Mouse (Mus musculus) frontal cortex, postnatal 10 days (tissue): ENCODE results near the gene Trmt10c.
"Not testable (repeated sequence)": the region's sequence is repeated elsewhere in the genome, so short reads cannot be mapped to it uniquely, and the experiment has no call there.

Experiments used
- DNase-seq, 2 experiments: peaks; one replicate each; pipeline ENCODE4 v3.0.0; 2022; ENCODE audit warnings: low spot score in 2 of 2, mixed read lengths in 1 of 2

Gene Trmt10c

DNA sequence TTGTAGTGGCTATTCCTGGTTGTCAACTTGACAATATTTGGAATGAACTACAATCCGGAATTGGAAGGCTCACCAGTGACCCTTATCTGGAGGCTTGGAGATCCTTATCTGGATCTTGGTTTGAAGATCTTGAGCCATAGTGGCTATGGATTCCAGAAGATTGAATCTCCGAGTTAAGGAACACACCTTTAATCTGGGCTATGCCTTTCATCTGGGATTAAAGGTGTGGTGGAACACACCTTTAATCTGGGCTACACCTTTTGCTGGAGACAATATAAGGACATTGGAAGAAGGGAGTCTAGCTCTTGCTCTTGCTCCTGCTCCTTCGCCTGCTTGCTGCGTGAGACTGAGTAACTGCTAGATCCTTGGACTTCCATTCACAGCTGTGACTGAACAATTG lies 10.4 kb upstream of the Trmt10c start, which contains the start of gene Senp7:
TSS of gene Senp7 (plus strand) at position 301 of the 400 bp plus-strand sequence.
- not testable (repeated sequence) for DNase-seq

DNA sequence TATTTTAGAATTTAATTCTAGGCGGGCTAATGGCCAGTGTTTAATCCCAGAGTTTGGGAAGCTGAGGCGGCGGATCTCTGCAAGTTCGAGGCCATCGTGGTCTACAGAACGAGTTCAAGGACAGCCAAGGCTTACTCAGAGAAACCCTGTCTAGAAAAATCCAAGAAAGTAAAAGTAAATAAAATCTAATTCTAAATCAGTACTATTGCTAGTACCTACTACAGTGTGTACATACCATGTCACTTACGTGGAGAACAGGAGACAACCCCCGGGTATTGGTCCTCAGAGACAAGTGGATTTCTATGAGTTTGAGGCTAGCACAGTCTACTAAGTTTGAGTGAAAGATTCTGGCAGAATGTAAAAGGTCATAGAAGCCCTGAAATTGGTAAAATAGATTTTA lies 471 bp upstream of the Trmt10c start:
- no peak for DNase-seq

DNA sequence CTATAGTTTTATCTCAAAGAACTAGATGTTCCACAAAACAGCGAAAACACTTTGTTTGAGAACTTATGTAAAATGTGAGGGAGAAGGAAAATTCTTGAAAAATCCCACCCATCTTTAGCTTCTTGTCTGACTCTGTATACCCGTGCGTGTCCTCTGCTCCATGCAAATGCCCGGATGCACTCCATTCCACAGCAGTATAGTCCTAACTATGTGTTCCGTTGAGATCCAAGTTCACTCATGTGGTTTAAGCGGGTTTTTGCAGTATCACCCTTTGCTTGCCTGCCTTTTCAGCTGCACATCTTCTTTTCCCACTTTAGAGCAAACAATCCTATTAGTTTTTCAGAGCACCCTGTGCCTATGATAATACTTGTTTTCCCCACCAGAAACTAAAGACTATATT lies 1.1 kb downstream of the Trmt10c start:
- no peak for DNase-seq

DNA sequence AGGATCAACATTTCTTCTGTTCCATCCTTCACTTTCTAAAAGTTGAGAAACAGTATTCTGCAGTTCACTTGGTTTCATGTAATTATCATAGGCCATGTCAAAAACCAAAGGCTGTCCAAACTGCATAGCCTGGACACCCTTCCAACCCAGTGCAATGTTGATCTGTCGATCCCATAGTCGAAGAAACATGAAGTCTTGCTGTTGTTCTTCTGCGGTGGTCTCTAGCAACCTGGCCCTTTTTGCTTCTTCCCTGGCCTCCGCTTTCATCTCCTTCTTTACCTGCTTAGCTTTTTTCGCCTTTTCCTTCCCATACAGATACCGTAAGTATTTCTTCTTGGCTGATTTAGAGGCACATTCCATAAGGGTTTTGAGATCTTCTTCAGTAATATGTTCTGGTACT lies 3.1 kb downstream of the Trmt10c start:
- DNase-seq: no peak

DNA sequence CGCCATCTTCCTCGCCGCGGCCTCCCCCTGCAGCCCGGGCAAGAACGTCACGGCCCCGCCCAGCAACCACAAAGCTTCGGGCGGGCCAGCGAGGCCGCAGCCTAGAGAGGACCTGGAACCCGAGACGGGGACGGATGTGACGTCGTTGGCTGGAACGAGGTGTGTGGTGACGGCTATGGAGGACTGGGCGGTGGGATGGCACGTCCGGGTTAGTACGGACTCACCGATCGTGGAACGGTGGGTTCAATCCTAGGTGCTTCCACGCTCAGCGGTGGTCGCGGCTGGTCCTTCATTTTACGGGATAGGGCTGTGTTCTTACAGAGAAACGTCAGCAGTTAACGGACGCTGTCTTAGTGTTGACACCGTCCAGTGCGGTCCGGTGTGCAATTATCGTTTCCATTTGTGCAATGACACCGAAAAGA lies 7.9 kb downstream of the Trmt10c start, which contains the start of gene Pcnp:
TSS of gene Pcnp (minus strand) at position 79 of the 422 bp plus-strand sequence.
- peak; percentile 94 to 96 for DNase-seq

DNA sequence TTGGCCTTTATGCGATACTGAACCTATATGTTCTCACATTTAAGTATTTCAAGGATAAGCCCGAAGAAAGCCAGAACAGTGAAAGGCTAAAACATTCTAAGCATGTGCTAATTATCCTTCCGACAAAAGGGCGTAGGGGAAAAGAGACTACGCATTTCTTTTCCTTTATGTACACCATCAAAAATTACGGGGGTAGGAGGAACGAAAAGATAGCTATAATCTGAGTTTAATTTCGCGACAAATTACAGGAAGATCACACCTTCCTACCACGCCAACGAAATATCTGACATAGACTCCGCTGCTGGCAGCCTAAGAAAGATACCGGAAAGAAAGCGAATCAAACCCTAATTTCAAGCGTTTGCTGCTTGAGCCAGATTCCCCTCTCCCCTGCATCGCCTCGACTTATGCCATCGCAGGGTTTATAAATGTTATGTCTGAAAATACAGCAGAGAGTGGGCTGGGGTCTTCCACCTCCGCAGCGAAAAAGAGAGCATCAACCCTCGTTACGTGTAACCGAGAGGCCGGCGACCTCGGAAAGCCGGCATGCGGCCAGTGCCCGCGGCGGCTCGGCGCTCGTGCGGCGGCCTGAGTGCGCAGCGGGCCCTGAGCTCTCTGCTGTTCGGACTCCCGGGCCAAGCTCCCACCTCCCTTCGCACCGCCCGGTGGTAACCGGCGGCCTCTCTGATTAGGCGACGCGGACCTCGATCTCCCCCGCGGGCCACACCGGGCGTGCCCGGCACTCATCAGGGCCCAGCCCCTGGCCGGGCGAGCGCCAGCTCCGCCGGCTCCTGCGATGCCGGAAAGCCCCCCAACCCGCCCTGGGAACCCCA lies 8.7 kb downstream of the Trmt10c start:
- no peak for DNase-seq

DNA sequence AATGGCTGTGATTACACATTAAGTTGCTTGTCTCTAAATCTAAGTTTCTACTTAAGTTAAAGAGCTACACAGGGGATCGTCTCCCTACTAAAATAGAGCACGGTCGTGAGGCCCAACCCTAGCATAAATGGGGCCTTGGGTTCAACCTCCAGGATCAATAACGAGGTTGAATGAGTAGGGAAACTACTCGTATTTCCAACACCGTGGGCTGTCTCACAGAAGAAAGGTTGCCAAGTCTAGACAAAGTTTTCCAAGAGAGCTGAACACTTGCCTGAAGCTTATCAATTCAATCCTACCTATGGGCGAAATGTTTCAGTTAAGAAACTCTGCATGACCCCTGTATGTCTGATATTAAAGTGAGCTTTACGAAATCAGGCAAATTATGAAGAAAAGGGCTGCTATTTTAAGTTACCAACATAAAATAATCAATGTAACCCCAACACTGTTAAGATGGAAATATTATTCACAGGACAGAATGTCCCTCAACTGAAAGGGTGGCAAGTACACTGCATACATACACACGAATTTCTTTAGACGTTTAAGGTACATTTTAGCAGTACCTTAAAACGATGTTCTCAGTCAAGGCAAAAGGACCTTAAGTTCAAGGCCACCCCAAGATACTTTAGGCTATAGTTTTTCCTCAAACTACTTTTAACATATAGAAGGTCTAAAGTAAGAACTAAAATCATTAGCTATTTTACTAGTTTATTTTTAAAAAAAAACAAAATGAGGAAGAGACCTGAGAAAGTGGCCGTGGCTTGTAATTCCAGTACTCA lies 9.6 kb downstream of the Trmt10c start:
- DNase-seq: no peak

DNA sequence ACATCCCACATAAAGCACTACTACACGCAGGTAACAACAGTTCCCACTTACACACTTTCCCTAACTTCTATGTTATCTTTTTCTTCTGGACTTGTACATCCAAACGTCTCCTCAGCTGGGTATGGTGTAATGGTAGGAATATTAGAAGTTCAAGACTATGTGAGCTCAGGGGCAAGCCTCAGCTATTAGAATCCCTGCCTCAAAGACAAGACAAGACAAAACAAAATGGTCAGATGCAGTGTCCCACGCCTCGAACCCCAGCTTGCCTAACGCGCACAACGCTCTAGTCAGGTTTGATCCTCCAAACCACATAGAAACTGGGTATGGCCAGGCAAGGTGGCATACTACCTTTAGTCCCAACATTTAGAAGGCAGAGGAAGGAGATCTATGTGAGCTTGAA lies 18.0 kb downstream of the Trmt10c start:
- no peak for DNase-seq

DNA sequence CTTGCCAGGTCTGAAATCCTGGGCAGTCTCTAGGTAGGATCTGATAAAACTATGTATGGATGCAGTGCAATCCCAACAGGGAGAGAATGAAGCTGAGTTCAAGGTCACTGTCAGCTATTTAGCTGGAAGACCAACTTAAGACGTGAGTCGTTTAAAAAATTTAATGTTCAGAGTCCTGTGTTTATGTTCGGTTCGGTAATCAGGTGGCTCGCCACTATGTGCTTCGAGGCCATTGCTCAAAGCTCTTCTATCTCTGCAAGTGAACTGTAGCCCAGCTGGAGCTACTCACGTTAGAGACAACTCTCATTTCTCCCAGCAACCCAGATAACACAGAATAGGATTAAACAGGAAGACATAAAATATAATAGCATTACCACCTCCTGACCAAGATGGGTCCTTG lies 23.5 kb downstream of the Trmt10c start:
- no peak for DNase-seq

DNA sequence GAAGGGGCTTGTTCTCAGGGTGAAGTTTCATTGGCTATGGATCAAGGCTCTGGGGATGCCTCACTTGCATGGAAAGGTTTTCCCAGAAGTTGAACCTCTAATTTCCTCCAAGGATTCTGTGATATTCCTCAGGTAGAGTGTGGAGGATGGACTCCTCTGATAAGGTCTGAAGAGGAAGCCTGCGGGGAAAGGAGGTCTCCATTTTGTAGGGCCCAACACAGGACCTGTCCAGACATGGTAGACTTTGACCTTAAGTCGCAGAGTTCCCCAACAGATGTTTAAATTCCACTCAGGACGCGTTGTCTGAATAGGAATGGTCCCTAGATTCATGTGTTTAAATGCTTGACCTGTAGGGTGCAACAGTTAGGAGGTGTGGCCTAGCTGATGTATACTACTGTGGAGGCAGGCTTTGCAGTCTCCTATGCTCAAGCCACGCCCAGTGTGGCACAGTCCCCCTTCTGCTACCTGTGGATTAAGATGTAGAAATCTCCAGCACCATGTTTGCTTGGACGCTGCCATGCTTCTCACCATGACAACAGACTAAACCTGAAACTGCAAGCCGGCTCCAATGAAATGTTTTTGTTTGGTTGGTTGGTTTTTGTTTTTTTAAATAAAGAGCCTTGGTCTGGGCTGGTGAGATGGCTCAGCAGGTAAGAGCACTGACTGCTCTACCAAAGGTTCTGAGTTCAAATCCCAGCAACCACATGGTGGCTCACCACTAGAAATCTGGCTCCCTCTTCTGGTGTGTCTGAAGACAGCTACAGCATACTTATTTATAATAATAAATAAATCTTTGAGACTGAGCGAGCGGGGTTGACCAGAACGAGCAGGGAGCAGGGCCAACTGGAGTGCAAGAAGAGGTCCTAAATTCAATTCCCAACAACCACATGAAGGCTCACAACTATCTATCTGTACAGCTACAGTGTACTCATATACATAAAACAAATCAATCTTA lies 24.6 kb downstream of the Trmt10c start:
- DNase-seq: no peak

DNA sequence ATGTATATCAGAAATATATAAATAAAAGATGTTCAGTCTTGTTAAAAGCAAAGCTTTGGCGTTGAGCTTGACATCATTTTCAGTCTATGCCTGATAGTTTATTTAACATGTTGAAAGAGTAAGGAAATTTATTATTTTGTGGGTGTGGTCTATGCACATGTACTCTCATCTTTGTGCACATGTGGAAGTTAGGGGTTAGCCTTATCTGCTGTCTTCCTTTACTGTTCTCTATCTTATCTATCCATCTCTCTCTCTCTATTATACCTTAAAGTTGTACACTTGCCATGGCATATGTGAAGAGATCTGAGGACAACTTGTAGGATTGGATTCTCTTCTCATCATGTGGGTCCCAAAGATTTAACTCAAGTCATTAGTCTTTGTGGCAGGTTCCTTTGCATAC lies 28.8 kb downstream of the Trmt10c start:
- no peak for DNase-seq

DNA sequence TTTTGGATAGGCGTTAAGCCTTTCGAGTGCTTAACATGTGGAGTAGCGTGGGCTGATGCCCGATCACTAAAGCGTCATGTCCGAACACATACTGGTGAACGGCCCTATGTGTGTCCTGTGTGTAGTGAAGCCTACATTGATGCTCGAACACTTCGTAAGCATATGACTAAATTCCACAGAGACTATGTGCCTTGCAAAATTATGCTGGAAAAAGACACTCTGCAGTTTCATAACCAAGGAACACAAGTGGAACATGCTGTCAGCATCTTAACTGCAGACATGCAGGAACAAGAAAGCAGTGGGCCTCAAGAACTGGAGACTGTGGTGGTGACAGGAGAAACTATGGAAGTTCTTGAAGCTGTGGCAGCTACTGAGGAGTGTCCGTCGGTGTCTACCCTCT lies 30.8 kb downstream of the Trmt10c start:
- no peak for DNase-seq

DNA sequence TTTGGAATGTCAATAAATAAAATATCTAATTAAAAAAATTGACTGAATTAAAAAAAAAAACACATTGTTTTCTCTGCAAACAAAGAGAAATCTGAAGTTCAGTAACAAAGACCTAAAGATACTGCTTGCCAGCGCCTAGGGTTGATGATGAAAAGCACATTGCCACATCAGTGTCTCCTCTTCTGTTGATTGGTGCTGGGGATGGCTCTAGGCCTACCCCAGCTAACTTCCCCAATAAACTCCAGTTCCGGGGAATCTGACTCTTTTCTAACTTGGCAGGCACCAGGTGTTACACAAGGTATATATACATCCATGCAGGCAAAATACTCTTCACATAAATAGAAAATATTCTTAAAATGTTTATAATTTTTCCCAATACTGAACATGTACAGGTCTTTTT lies 43.4 kb downstream of the Trmt10c start:
- DNase-seq: no peak

DNA sequence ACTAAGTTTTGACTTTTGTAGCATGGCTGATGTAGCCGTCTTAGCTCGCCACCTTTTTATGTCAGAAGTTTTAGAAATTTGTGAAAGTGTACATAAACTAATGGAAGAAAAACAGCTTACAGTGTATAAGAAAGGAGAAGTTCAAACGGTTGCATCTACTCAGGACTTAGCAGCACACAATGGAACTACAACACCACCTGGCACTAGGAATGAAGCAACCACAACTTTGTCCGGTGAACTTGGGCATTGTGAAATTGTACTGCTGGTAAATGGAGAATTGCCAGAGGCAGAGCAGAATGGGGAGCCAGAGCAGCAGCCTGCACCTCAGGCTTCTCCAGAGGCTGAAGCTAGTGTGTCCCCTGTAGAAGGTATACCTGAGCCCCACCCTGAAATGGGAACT lies 47.3 kb downstream of the Trmt10c start:
- no peak for DNase-seq

DNA sequence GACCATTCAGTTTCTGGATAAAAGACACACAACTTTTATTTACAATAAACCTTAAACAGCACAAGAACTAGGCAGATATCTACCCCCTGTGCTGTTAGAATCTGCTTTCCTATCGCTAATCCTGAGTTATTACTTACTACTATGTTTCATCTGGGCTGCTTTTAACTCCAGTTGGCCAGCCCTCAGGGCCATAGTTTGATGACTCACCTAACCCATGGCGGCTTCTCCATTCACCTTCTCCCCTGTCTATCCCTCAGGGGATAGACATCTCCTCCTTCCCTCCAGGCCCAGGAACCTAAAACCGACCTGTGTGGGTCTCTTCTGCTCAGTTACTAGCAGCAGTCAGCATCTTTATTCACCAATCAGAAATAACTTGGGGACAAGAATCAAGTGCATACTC lies 51.6 kb downstream of the Trmt10c start:
- no peak for DNase-seq
